Mouse (Mus musculus) heart, embryonic 10.5 days (tissue): ENCODE results near the gene Phactr1. TPM values are rescaled to one million over a fixed set of nuclear protein-coding genes. Genes with fewer than 3 reads are reported as not detected.

Experiments
- DNase-seq: peaks from one replicate; pipeline ENCODE4 v3.0.0-alpha.2; 2017; ENCODE audit warnings: low spot score
- H3K27ac ChIP-seq: fragments of 300-500 bp; sonication (generic); 2 replicates; pipeline ENCODE4 v1.5.1; 2016; ENCODE audit warnings: mild to moderate bottlenecking
- H3K27me3 ChIP-seq: fragments of 300-500 bp; sonication (generic); 2 replicates; pipeline ENCODE4 v1.6.1; 2016; ENCODE audit warnings: mild to moderate bottlenecking; ENCODE audit not compliant: poor library complexity, insufficient read depth, severe bottlenecking
- H3K36me3 ChIP-seq: fragments of 300-500 bp; sonication (generic); 2 replicates; pipeline ENCODE4 v1.6.1; 2016; ENCODE audit warnings: mild to moderate bottlenecking, moderate library complexity
- H3K4me1 ChIP-seq: fragments of 300-500 bp; sonication (generic); 2 replicates; pipeline ENCODE4 v1.6.1; 2016; ENCODE audit warnings: mild to moderate bottlenecking
- H3K4me3 ChIP-seq: fragments of 300-500 bp; sonication (generic); 2 replicates; pipeline ENCODE4 v1.5.1; 2016; ENCODE audit warnings: mild to moderate bottlenecking, moderate library complexity
- H3K9me3 ChIP-seq: fragments of 300-500 bp; sonication (generic); 2 replicates; pipeline ENCODE4 v1.6.1; 2016; ENCODE audit warnings: mild to moderate bottlenecking, moderate library complexity
- WGBS: fragments of 180-500 bp; shearing (Covaris S2); methylation state at CpG from one replicate; pipeline ENCODE4 v1.1.7; 2016; 5-methylcytosine and 5-hydroxymethylcytosine counted together
- polyA plus RNA-seq: library from polyadenylated mRNA; unstranded; fragments of >200 nt; fragmentation: Nextera tagmentation; extraction: Ambion mirVana; gene quantifications from 2 replicates; pipeline ENCODE4 v1.2.1, GENCODE M21; 2016

The Phactr1 gene
- polyA plus RNA-seq, 1 experiment from 2014 or later, result 4.1 TPM

DNA sequence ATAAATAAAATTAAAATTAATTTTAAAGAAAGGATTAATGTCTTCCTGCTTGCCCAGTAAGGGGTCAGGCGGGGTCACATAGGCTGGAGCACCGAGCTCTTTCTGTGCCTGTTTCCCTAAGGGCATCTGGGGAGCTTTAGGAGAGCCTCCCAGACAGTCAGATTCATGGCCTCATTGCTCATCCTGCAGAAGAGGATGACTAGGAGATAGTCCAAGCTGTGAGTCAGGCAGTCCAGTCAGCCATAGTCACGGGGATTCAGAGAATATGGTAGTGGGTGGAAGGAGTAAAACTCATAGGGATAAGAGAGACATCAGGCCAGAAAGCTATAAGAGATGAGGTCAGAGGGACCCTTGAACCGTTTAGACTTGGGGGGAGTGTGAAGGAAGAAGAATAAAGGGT, 362.3 kb downstream of the Phactr1 start:
- Histone ChIP-seq H3K9me3 (no peaks in the 10 kb centered on the region), H3K36me3 (no peaks in the 10 kb centered on the region), H3K27me3 (no peaks in the 10 kb centered on the region), H3K4me1 (no peaks in the 10 kb centered on the region), H3K27ac (no peak overlapping the region), H3K4me3 (no peak overlapping the region)
- WGBS, result 75% methylated on average over 4 of the region's 4 CpGs
- DNase-seq, result no peak

DNA sequence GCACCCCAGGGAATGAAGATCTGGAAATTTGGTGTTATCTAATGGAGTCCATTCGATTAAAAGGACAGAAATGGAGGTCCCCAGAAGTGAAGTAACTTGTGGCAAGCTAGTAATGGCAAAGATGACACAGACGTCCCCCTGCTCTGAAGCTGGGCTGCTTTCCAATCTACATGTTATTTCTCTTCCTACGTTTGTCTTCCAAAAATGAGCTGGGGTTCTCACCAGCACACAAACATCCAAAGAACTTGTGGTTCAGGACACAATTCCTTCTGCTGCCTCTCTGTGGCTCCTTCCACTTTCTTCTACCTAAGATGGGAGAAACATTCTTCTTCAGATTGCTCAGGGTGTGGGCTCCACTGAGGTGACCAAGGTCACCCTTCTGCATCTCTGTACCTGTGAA, 368.1 kb downstream of the Phactr1 start:
- H3K27me3 ChIP-seq, result no peaks in the 10 kb centered on the region
- WGBS, result 67% methylated on average over 3 of the region's 3 CpGs
- no peak overlapping the region for H3K4me3 ChIP-seq
- no peak for DNase-seq
- H3K27ac ChIP-seq, result no peak overlapping the region
- no peaks in the 10 kb centered on the region for H3K36me3 ChIP-seq
- H3K4me1 ChIP-seq, result no peaks in the 10 kb centered on the region
- H3K9me3 ChIP-seq, result no peaks in the 10 kb centered on the region

DNA sequence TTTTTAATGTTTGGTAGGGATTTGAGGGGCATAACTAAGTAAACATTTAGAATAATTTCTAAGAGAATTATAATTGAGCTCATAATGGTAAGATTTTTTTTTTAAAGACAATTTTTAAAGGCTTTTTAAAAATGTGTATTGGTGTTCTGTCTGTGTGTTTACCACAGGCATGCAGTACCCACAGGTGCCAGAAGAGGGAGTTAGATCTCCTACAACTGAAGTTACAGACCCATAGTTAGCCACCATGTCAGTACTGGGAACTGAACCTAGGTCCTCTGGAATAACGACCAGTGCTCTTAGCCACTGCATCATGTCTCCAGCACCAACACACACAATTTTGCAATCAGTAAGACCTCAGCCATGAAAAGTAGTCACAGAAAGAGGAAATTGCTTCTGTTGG, 372.8 kb downstream of the Phactr1 start:
- no peaks in the 10 kb centered on the region for H3K27me3 ChIP-seq
- no peaks in the 10 kb centered on the region for H3K36me3 ChIP-seq
- WGBS, result 85% methylated on average over 1 of the region's 1 CpGs
- H3K4me1 ChIP-seq, result no peaks in the 10 kb centered on the region
- H3K4me3 ChIP-seq, result no peak overlapping the region
- no peak for DNase-seq
- H3K27ac ChIP-seq, result no peak overlapping the region
- no peaks in the 10 kb centered on the region for H3K9me3 ChIP-seq

DNA sequence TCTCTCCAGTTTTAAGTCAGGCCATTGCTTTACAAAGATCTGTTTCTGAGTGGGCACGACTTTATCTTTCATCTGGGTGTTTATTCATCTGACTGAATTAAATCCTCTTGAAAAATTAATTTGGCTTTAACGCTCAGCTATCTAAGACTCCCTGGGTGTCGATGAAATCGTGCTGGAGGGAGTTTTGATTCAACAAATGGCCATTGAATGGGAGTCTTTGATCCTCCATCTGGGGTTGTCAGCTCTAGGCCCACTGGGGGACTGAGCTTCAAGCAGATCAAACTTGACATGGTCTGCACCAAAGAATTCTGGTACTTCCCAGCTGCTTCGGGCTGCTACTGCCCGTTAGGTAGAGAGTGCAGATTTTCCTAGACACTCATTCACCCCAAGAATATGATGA, 374.7 kb downstream of the Phactr1 start:
- Histone ChIP-seq H3K4me1 (no peaks in the 10 kb centered on the region), H3K9me3 (no peaks in the 10 kb centered on the region), H3K27me3 (no peaks in the 10 kb centered on the region), H3K27ac (no peak overlapping the region), H3K36me3 (no peaks in the 10 kb centered on the region), H3K4me3 (no peak overlapping the region)
- 47% methylated on average over 6 of the region's 6 CpGs for WGBS
- no peak for DNase-seq

DNA sequence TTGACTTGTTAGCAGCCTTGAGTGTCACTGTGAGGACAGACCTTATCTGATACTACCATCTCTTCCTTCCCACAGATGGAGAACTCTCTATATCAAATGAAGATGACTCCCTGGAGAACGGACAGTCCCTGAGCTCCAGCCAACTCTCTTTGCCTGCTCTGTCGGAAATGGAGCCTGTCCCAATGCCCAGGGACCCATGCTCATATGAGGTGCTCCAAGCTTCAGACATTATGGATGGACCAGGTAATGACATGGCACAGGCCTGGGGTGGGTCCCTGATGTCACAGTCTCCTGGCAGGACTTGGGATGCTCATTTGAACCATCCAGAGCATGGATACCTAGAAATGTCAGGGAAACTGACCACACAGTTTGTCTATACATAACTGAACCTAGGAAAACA, 376.7 kb downstream of the Phactr1 start:
- H3K4me1 ChIP-seq, result no peaks in the 10 kb centered on the region
- H3K9me3 ChIP-seq, result no peaks in the 10 kb centered on the region
- H3K4me3 ChIP-seq, result no peak overlapping the region
- H3K27me3 ChIP-seq, result no peaks in the 10 kb centered on the region
- DNase-seq, result no peak
- H3K36me3 ChIP-seq, result no peaks in the 10 kb centered on the region
- 84% methylated on average over 2 of the region's 2 CpGs for WGBS
- no peak overlapping the region for H3K27ac ChIP-seq

DNA sequence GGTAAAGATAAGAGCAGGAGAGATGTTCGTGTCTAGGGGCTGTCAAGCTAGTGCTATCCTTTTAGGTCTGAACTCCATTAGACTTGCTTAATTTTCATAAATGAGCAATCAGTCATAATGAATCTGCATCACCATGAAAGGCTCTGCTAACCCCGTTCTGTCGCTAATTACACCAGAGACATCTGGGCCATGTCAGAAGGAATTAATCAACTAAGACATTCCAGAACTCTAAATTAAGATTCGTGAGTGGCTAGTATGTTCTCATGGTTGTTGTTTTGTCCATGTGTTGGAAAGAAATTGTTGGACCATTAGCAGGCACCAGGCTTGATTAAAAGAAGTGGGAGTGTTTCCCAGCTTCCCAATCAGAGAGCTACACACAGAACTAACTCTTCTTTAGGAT, 382.9 kb downstream of the Phactr1 start:
- Histone ChIP-seq H3K36me3 (no peaks in the 10 kb centered on the region), H3K27ac (no peak overlapping the region), H3K9me3 (no peaks in the 10 kb centered on the region), H3K4me1 (no peaks in the 10 kb centered on the region), H3K27me3 (no peaks in the 10 kb centered on the region; the same call in 1 of the 2 replicates), H3K4me3 (no peak overlapping the region)
- DNase-seq, result no peak
- WGBS, result 76% methylated on average over 4 of the region's 4 CpGs

DNA sequence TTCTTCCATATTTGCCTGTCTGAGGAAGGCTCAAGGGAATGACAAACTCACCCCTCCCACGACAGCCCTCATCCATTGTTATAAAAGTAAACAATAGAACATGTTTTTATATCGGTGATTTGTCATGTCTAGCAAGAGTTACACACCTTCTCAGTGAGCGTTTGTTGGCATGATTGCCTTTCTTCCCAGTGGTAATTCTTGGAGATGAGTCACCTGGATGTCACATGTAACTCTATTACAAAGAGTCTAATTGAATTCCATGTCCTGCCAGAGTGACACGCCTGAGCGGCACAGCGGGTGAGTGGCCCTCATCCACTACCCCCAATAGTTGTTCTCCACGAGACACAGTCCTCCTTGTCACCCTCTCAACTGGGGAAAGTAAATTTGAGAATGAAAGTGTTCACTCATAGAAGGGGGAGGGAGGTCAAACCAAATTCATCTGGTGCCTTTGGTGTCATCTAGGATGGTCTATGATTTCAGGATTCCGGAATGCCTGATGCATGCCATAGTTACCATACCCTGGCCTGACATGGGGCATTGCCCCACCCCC, 388.4 kb downstream of the Phactr1 start:
- no peak overlapping the region for H3K27ac ChIP-seq
- no peak overlapping the region for H3K4me3 ChIP-seq
- 84% methylated on average over 8 of the region's 8 CpGs for WGBS
- no peaks in the 10 kb centered on the region for H3K4me1 ChIP-seq
- no peaks in the 10 kb centered on the region for H3K36me3 ChIP-seq
- H3K27me3 ChIP-seq, result no peaks in the 10 kb centered on the region; the same call in 1 of the 2 replicates
- no peak for DNase-seq
- H3K9me3 ChIP-seq, result no peaks in the 10 kb centered on the region

DNA sequence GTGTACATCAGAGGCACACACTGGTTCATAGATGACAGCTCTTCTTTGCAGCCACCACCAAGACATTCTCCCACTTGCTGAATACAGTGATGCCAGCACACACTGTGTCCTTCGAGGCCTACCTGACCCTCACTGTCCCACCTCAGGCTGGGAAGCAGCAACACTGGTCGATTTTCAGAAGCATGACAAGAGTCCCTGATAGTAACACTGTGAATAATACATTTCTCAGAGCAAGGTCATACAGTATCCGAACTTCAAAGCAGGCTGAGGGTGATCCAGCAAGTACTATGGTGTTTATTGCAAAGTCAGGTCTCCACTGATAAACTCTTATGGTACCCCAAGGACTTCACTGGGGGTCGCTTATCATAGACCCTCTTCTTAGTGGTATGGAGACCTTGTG, 390.1 kb downstream of the Phactr1 start:
- H3K4me1 ChIP-seq, result no peaks in the 10 kb centered on the region
- H3K27ac ChIP-seq, result no peak overlapping the region
- peaks cover 3% of the 10 kb centered on the region for H3K27me3 ChIP-seq
- WGBS, result 76% methylated on average over 4 of the region's 4 CpGs
- H3K9me3 ChIP-seq, result no peaks in the 10 kb centered on the region
- no peak for DNase-seq
- no peak overlapping the region for H3K4me3 ChIP-seq
- H3K36me3 ChIP-seq, result no peaks in the 10 kb centered on the region

DNA sequence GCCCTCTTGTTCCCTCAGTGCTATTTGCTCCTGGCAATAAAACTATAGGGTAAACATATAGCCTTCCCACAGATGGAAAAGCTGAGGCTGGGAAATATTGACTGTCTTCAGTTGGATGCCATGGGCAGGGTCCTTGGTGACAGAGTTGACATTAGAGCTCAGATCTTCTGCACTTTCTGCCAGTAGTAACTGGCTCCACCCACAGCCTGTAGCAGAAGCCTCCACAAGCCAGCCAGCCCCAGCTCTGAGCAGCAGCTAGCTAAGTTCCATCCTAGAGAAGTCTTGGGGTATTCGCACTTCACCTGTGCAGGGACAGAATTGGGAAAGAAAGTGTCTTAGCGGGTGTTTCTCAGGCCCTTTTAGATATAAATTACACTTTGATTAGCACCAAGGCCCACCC, 390.5 kb downstream of the Phactr1 start:
- H3K27ac ChIP-seq, result no peak overlapping the region
- 81% methylated on average over 2 of the region's 2 CpGs for WGBS
- no peaks in the 10 kb centered on the region for H3K9me3 ChIP-seq
- no peak for DNase-seq
- H3K4me3 ChIP-seq, result no peak overlapping the region
- peaks cover 6% of the 10 kb centered on the region for H3K27me3 ChIP-seq
- no peaks in the 10 kb centered on the region for H3K4me1 ChIP-seq
- H3K36me3 ChIP-seq, result no peaks in the 10 kb centered on the region

DNA sequence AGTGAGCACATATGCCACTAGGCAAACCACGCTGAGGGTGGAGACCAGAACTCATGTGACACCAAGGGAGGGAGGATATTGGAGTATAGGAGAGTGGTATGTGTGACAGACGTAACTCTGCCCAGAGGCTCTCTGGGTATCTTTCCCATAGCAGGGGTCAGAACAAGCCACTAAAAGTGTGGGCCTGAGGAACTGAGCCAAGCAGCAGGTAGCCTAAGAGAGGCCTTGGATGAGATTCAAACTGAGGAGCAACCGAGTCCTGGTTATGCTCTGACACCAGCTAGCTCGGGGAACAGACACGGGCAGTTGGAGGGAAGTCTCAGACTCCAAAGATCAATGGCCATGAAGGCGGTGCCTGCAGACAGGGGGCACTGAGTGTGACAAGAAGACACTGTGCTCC, 395.0 kb downstream of the Phactr1 start:
- no peaks in the 10 kb centered on the region for H3K36me3 ChIP-seq
- H3K4me3 ChIP-seq, result no peak overlapping the region
- no peak overlapping the region for H3K27ac ChIP-seq
- 77% methylated on average over 6 of the region's 6 CpGs for WGBS
- peaks cover 26% of the 10 kb centered on the region for H3K27me3 ChIP-seq
- H3K4me1 ChIP-seq, result no peaks in the 10 kb centered on the region
- no peaks in the 10 kb centered on the region for H3K9me3 ChIP-seq
- no peak for DNase-seq

DNA sequence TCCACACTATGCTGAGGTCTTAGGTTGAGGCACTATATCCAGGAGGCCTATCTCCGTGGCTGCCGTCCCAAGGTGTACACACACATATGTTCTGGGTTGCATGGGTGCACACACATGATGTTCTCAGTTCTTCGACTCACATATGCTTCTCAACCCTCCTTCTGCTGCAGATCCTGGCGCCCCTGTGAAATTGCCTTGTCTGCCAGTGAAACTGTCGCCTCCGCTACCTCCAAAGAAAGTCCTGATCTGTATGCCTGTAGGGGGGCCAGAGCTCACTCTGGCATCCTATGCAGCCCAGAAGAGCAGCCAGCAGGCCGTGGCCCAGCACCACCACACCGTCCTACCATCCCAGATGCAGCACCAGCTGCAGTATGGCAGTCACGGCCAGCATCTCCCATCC, 397.1 kb downstream of the Phactr1 start:
- Histone ChIP-seq H3K9me3 (no peaks in the 10 kb centered on the region), H3K27ac (no peak overlapping the region), H3K4me1 (no peaks in the 10 kb centered on the region), H3K27me3 (peaks cover 26% of the 10 kb centered on the region), H3K4me3 (no peak overlapping the region), H3K36me3 (no peaks in the 10 kb centered on the region)
- DNase-seq, result no peak
- 88% methylated on average over 9 of the region's 9 CpGs for WGBS

DNA sequence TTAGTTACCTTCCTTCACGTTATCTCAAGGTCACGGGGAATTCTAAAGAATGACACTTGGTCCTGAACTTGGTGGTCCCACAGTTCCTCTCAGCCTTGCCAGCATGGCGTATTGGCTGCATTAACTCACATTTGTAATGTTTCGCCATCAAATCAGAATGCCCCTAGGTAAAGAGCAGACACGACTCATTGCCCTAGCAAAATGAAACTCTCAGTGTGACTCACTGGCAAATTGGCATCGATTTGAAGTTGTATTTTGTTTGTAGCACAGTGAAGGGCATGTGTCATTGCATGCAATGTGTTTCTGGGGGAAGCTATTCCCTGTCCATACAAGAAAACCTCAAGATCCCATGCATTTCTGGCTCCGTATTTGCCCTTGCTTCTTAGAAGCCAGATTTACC, 404.8 kb downstream of the Phactr1 start:
- DNase-seq, result no peak
- Histone ChIP-seq H3K4me3 (no peak overlapping the region), H3K9me3 (no peaks in the 10 kb centered on the region), H3K4me1 (no peaks in the 10 kb centered on the region), H3K27ac (no peak overlapping the region), H3K27me3 (peaks cover 3% of the 10 kb centered on the region; the same call in 1 of the 2 replicates), H3K36me3 (no peaks in the 10 kb centered on the region)
- WGBS, result 84% methylated on average over 7 of the region's 7 CpGs

DNA sequence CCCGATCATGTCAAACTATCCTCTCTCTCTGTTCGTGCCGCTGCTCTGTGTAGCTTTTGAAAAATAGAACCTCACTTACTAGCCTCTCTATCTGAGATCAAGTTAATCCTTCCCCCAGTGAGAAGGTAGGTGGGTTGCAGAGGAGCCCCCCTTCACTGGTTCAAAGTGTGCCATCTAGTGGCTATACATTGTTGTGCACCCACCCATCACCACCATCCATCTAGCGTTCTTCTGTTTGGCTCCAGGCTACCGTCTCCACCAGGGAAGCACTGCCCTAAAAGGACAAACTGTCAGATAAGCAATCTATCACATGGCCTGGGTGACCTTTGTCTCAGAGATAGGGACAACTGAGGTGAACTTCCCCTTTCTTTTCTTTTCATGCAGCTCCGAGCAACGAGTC, 413.9 kb downstream of the Phactr1 start:
- H3K27ac ChIP-seq, result no peak overlapping the region
- peaks cover 3% of the 10 kb centered on the region; the same call in 1 of the 2 replicates for H3K4me1 ChIP-seq
- H3K27me3 ChIP-seq, result peaks cover 8% of the 10 kb centered on the region; the same call in 1 of the 2 replicates
- H3K36me3 ChIP-seq, result no peaks in the 10 kb centered on the region
- H3K4me3 ChIP-seq, result no peak overlapping the region
- no peaks in the 10 kb centered on the region for H3K9me3 ChIP-seq
- 37% methylated on average over 7 of the region's 7 CpGs for WGBS
- DNase-seq, result no peak

DNA sequence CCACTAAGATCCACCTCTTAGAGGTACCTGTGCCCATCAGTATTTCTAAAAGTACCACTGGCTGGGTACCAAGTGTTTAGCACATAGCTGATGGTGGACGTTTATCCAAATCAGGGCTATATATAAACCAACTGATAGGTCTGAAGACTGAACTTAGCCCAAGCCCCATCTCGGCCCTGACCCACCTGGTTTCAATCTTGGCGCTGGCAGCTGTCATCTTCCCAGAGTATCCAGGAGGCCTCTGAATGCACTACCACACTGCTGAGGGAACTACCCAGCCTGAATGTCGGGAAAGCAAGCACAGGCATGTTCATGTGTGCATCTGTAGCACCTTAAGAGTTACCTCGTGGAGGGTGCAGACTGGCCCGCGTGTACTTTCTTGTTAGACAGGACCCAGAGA, 422.5 kb downstream of the Phactr1 start:
- Histone ChIP-seq H3K36me3 (no peaks in the 10 kb centered on the region), H3K9me3 (peaks cover 5% of the 10 kb centered on the region), H3K27ac (no peak overlapping the region), H3K4me3 (no peak overlapping the region), H3K27me3 (no peaks in the 10 kb centered on the region), H3K4me1 (peaks cover 19% of the 10 kb centered on the region)
- 56% methylated on average over 7 of the region's 7 CpGs for WGBS
- DNase-seq, result no peak
